Mouse (Mus musculus): ENCODE data around the gene Cutc. TPM values are rescaled to one million over a fixed set of nuclear protein-coding genes. Genes with fewer than 3 reads are reported as not detected.

Gene Cutc
- total RNA-seq, 1 experiment, result 3.8 TPM

DNA sequence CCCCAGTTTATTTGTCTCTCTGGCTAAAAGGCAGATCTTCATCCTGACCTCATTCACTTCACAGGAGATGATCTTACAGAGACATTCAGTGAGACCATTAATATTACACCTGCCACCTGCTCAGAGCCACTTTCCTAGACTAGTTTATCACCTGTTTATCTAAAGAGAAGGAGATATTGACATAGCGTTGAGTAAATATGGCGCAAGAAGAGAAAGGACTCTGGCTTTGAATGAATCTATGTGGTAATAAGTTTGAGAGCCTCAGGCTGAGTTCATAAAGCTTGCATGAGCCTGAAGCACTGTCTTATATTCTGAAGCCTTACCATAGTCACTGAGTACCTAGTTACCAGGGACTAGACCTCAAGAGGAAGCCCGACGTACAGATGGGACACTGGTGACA lies 58.6 kb downstream of the Cutc start:
- in situ Hi-C loops (cut with MboI; ENCODE audit: low sequenced_read_pairs in 2 of 2, unreplicated experiment in 2 of 2), result no loop called here
- Histone ChIP-seq H3K4me1 (ENCODE audit: control insufficient read depth in 2 of 2, insufficient read depth in 2 of 2, low read length in 2 of 2, poor library complexity in 1 of 2) (peaks cover 2 to 7% of the 10 kb centered on the region in 2 experiments; a peak in 1 of 4 replicates), H3K9me3 (ENCODE audit: control insufficient read depth, insufficient read depth, low read depth, low read length) (no peaks in the 10 kb centered on the region), H3K4me3 (ENCODE audit: insufficient read depth in 1 of 2, low read depth in 1 of 2, low read length in 2 of 2, poor library complexity in 1 of 2, severe bottlenecking in 1 of 2) (no peak overlapping the region), H3K9ac (ENCODE audit: insufficient read depth, low read depth, low read length, poor library complexity, severe bottlenecking) (no peak overlapping the region), H3K36me3 (ENCODE audit: control insufficient read depth, insufficient read depth, low read length, poor library complexity, severe bottlenecking) (no peaks in the 10 kb centered on the region), H3K27ac (ENCODE audit: insufficient read depth, low read depth, low read length, poor library complexity, severe bottlenecking) (no peak overlapping the region)
- DNase-seq (ENCODE audit: low read depth, low spot score), result no peak
- no peak for TF ChIP-seq ZC3H11A (IDR thresholded peaks at IDR 0.05; ENCODE audit: borderline replicate concordance, low read depth, low read length)
- TF ChIP-seq ZNF384 (IDR thresholded peaks at IDR 0.05; ENCODE audit: low read depth, low read length), result no peak
- no peak for TF ChIP-seq CHD2 (IDR thresholded peaks at IDR 0.05; ENCODE audit: low read depth, low read length)
- no peak for TF ChIP-seq MAFK (IDR thresholded peaks at IDR 0.05; ENCODE audit: insufficient read depth, low read depth, low read length)
- TF ChIP-seq HCFC1 (IDR thresholded peaks at IDR 0.05; ENCODE audit: borderline replicate concordance, insufficient read depth, low read length), result no peak

DNA sequence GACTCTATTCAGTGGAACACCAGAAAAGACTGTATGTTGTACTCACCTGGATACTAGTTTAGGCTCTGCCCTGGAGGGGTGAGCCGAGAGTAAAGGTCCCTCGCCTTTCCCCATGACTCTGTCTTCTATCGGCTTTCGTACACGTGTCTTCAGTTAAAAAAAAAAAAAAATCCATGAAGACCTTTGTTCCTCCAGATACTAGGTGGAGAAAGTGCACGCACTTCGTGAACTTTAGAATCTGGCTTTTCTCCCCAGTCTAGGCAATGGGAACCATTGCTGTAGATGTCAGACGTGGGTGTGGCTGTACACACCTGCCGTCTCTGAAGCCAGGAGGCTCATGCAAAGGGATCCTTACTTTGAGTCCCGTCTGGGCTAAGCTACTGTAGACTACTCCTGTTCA lies 60.5 kb downstream of the Cutc start:
- no peak for DNase-seq (ENCODE audit: low read depth, low spot score)
- Histone ChIP-seq H3K4me1 (ENCODE audit: control insufficient read depth in 2 of 2, insufficient read depth in 2 of 2, low read length in 2 of 2, poor library complexity in 1 of 2) (peaks cover 2 to 5% of the 10 kb centered on the region in 2 experiments; a peak in 1 of 4 replicates), H3K4me3 (ENCODE audit: insufficient read depth in 1 of 2, low read depth in 1 of 2, low read length in 2 of 2, poor library complexity in 1 of 2, severe bottlenecking in 1 of 2) (no peak overlapping the region), H3K9me3 (ENCODE audit: control insufficient read depth, insufficient read depth, low read depth, low read length) (no peaks in the 10 kb centered on the region), H3K36me3 (ENCODE audit: control insufficient read depth, insufficient read depth, low read length, poor library complexity, severe bottlenecking) (no peaks in the 10 kb centered on the region), H3K27ac (ENCODE audit: insufficient read depth, low read depth, low read length, poor library complexity, severe bottlenecking) (no peak overlapping the region), H3K9ac (ENCODE audit: insufficient read depth, low read depth, low read length, poor library complexity, severe bottlenecking) (no peak overlapping the region)
- in situ Hi-C loops (cut with MboI; ENCODE audit: low sequenced_read_pairs in 2 of 2, unreplicated experiment in 2 of 2), result no loop called here
- TF ChIP-seq HCFC1 (IDR thresholded peaks at IDR 0.05; ENCODE audit: borderline replicate concordance, insufficient read depth, low read length) (no peak), ZNF384 (IDR thresholded peaks at IDR 0.05; ENCODE audit: low read depth, low read length) (no peak), MAFK (IDR thresholded peaks at IDR 0.05; ENCODE audit: insufficient read depth, low read depth, low read length) (no peak), CHD2 (IDR thresholded peaks at IDR 0.05; ENCODE audit: low read depth, low read length) (no peak), ZC3H11A (IDR thresholded peaks at IDR 0.05; ENCODE audit: borderline replicate concordance, low read depth, low read length) (no peak)

DNA sequence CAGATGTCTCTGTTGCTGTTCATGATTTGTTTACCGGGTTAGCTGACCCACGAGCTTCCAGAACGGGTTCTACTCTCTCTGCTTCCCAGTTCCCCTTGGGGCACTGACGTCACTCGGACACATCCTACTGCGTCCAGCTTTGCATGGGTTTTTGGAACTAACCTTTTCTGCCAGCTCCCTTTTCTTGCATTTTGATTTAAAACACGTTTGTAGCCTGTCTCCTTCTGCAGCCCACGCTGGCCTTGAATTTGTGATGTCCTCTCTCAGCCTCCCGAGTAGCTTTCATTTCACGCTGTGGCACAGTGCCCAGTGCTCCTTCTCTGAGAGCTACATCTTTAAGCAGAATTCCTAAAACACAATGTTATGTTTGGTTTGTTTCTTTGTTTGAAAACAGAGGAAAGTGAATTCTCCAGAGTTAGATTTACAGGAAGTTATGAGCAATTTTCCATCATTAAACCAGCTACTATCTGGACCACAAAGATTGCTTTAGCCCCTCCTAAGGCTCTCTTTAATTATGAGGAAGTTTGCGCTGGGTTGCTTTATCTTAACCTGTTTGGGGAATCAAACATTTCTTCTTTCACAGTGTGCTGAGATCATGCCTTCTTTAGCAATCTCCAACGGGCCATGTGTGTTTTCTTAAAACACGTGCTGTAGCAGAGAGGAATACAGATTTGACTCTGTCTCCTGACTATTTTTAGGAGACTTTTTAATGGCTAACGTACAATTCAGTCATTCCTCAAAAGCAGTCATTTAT lies 63.0 kb downstream of the Cutc start:
- H3K27ac ChIP-seq (ENCODE audit: insufficient read depth, low read depth, low read length, poor library complexity, severe bottlenecking), result no peak overlapping the region
- no peak overlapping the region for H3K9ac ChIP-seq (ENCODE audit: insufficient read depth, low read depth, low read length, poor library complexity, severe bottlenecking)
- in situ Hi-C loops (cut with MboI; ENCODE audit: low sequenced_read_pairs in 2 of 2, unreplicated experiment in 2 of 2), result no loop called here
- H3K4me1 ChIP-seq (ENCODE audit: control insufficient read depth in 2 of 2, insufficient read depth in 2 of 2, low read length in 2 of 2, poor library complexity in 1 of 2), result 0 out of 4 replicates have a peak, but pooled peaks cover 0 to 2% of the 10 kb centered on the region in 2 experiments
- H3K36me3 ChIP-seq (ENCODE audit: control insufficient read depth, insufficient read depth, low read length, poor library complexity, severe bottlenecking), result no peaks in the 10 kb centered on the region
- H3K9me3 ChIP-seq (ENCODE audit: control insufficient read depth, insufficient read depth, low read depth, low read length), result no peaks in the 10 kb centered on the region
- TF ChIP-seq HCFC1 (IDR thresholded peaks at IDR 0.05; ENCODE audit: borderline replicate concordance, insufficient read depth, low read length), result no peak
- TF ChIP-seq ZNF384 (IDR thresholded peaks at IDR 0.05; ENCODE audit: low read depth, low read length), result no peak
- H3K4me3 ChIP-seq (ENCODE audit: insufficient read depth in 1 of 2, low read depth in 1 of 2, low read length in 2 of 2, poor library complexity in 1 of 2, severe bottlenecking in 1 of 2), result no peak overlapping the region
- DNase-seq (ENCODE audit: low read depth, low spot score), result no peak

Other genes with a start within 250 kb of the Cutc start
- gene Got1, start 228.4 kb upstream of the Cutc start, total RNA-seq (2012; rRNA removed), result 77.3 and 81.8 TPM in 2 replicates
- gene Nkx2-3, start 140.7 kb upstream of the Cutc start, total RNA-seq (2012; rRNA removed), result 0.27 TPM in 1 of 2 replicates, not detected in the other
- 54.8 and 68.4 TPM in 2 replicates for gene Slc25a28, start 78.1 kb upstream of the Cutc start, total RNA-seq (2012; rRNA removed)
- 10.3 and 11.4 TPM in 2 replicates for gene Entpd7, start 63.3 kb upstream of the Cutc start, total RNA-seq (2012; rRNA removed)
- 16.9 and 19.8 TPM in 2 replicates for gene Cox15, start within 50 bp of the Cutc start, total RNA-seq (2012; rRNA removed)
- gene Abcc2, start 29.2 kb downstream of the Cutc start, total RNA-seq (2012; rRNA removed), result 1.6 and 3.8 TPM in 2 replicates
- gene Dnmbp, start 187.2 kb downstream of the Cutc start, total RNA-seq (2012; rRNA removed), result 11.5 and 14.3 TPM in 2 replicates
- 11.3 and 11.8 TPM in 2 replicates for gene Cpn1, start 233.6 kb downstream of the Cutc start, total RNA-seq (2012; rRNA removed)

Data from ES-E14 (cell line).